Mouse (Mus musculus): ENCODE measurements around the gene Dgkd.

- TF ChIP-seq RCOR1 (IDR thresholded peaks at IDR 0.05; ENCODE audit: low read depth, low read length) (no peak), MAZ (IDR thresholded peaks at IDR 0.05; ENCODE audit: low read depth, low read length) (no peak), CTCF (IDR thresholded peaks at IDR 0.05 in 2 of 3, conservative IDR thresholded peaks at IDR 0.05 in 1 of 3; ENCODE audit: control insufficient read depth in 1 of 3, insufficient read depth in 1 of 3, low read depth in 2 of 3, low read length in 3 of 3, poor library complexity in 1 of 3, severe bottlenecking in 1 of 3) (no peak), POLR2A (IDR thresholded peaks at IDR 0.05; ENCODE audit: control insufficient read depth in 1 of 2, insufficient read depth in 1 of 2, low read depth in 1 of 2, low read length in 2 of 2, poor library complexity in 1 of 2) (no peak)
These were observed 41.7 kb upstream of the Dgkd start for GRCm38 (mm10) chr1:87811391-87811790.

All from MEL (cell line).